Mouse (Mus musculus): ENCODE results near the gene Acp2.

Acp2 gene

DNA sequence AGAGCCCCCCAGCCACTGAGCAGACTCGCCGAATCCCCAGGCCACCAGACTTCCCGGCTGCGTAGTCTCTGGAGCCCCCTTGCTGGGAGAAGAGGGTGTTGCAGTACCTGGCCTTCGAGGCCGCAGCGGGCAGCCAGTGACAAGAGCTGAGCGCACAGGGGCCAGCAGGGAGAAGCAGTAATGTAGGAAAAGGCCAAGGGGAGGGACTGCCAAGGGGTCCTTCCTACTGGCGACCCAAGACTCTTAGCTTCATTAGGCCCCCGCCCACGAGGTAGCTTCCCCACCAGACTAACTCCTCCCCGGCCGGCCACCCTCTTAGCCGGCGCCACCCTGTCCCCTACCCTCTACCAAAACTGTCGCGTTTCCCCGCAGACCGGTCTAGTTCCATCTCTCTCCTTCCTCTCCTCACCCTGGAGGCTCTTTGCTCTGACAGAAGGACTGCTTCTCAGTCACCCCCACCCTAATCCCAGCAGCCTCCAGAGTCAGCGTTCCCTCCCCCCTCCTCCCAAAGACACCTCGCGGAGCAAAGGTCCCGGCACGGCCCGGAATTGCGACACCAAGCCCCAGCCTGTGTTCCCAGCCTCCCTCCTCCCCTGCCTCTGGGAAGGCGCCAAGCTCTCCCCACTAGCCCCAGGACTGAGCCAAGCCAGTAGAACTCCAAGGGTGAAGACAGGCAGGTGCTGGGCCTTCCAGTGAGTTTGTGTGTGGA is 7.9 kb upstream of the Acp2 start:
- peak; percentile 90 for DNase-seq

- peak; percentile 32 for DNase-seq
Measured at GRCm38 (mm10) chr2:91196577-91197001, 6.1 kb upstream of the Acp2 start.

- no peak for DNase-seq
Measured at GRCm38 (mm10) chr2:91198888-91199287, 3.8 kb upstream of the Acp2 start.

GRCm38 (mm10) chr2:91202972-91203656 is 429 bp downstream of the Acp2 start:
- no peak for DNase-seq

DNA sequence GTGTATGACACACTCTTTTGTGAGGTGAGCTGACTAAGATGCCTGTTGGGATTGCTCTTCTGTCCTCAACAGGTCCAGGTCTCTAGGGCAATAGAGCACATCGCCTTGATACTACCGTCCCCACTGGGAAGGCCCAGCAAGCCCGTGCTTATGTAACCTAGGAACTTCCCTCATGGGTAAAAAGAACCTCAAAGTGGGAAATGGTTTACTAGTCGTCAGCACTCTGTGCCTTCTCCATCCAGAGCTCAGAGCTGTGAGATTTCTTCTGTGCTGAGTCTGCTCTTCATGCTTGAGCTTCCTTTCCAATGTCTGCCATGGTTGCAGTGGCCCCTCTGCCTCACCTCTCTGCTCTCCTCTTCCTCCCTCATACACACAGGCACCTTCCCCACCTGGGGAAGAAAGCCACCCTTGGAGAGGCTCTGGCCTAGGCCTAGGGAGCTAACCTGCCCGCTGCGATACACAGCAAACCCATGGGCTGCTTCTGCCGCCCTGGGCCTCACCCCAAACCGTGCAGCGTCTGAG is 3.6 kb downstream of the Acp2 start:
- DNase-seq = no peak

- DNase-seq = no peak
Measured at GRCm38 (mm10) chr2:91213311-91213710, 10.6 kb downstream of the Acp2 start.

DNA sequence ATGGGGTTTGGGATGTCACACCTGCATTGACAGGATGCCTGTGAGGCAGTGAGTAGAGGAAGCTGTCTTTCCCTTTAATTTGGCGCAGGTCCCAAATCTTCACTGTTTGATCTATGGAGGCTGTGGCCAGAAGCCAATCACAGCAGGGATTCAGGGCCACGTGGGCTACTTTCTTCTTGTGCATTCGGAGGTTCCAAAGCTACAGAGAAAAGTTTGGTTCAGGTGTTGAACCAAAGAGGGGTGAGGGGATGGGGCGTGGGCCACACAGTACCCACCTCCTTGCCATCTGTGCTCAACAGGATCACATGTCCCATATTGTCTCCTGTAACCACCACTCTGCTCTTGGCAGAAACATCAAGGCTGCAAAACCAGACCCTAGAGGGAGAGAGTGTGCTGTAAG is 14.3 kb downstream of the Acp2 start:
- DNase-seq = no peak

GRCm38 (mm10) chr2:91220501-91220900 is 17.8 kb downstream of the Acp2 start:
- DNase-seq = no peak

DNA sequence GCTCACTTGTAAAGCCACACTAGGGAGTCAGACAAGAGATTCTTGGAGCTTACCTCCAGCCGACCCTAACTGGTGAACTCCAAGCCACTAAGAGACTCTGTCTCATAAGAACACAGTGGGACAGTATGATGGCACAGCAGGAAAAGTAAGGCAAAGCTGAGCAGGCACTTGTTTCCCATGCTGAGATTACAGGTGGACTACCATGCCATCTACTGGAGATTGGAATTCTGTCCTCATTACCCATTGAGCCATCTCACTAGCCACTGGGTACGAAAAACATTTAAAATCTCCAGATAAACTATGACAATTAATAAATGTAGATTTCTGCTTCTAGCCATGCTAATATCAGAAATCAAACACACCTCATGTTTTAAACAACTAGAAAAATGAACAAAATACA is 20.9 kb downstream of the Acp2 start:
- no peak for DNase-seq

DNA sequence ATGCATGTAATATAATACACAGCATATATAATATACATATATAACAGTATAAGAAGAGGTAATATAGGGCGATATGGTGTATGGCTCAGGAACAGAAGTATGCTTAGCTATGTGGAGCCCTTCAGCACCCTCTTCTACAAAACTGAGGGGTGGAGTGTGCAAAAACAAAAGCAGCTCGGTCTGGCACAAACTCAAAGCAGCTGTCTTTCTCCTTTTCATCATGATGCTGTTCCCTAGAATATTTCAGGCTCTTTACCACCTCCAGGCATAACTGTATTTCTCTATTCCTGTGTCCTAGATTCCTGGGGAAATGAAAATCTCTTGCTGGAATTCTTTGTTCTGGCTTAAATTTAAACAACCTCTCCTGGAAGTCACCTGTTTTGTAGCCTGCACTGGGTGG is 27.1 kb downstream of the Acp2 start:
- no peak for DNase-seq

DNA sequence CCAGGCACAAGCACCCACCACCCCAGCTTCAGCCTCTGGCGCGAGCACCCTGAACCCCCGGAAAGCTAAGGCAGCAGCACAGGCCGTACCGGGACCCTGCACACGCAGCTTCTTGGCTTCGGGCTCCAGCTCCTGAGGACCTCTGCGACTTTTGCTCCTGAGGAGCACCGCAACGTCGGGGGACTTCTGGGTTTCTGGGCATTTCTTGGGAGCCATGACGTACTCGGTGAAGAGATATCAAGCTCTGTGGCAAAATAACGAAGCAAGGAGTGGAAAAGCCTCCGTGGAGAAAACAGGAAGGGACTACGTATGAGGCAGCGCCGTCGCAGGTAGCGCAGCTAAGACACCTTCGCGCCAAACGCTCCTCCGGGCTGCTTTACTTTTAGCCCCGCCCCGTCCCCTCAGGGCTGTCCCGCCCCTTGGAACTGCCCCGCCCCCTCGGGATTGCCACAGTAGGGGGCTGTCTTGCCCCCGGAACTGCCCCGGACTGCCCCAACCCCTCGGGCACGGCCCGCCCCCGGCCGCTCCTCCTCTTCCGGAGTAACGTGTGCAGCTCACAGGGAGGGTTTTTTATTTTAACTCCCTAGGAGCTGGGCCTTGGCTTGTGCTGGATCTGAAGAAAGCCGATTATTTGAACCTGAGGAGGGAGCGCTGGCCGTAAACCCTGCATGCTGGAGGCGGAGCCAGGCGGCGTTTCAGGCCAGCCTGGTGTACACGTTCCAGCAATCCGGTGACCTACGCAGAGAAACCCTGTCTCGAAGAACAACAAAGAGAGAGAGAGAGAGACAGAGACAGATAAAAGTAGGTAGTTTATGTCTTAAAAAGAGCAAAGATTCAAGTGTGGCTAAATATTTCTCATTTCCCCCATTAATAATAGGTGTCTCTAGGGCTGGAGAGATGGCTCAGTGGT is 34.2 kb downstream of the Acp2 start, which contains the start of gene Ddb2:
Gene Ddb2 (minus strand): TSS at position 382 of the 910 bp plus-strand sequence.
- peak; percentile 92 for DNase-seq

- DNase-seq = peak; percentile 11
Measured at GRCm38 (mm10) chr2:91237511-91238080, 34.9 kb downstream of the Acp2 start.

DNA sequence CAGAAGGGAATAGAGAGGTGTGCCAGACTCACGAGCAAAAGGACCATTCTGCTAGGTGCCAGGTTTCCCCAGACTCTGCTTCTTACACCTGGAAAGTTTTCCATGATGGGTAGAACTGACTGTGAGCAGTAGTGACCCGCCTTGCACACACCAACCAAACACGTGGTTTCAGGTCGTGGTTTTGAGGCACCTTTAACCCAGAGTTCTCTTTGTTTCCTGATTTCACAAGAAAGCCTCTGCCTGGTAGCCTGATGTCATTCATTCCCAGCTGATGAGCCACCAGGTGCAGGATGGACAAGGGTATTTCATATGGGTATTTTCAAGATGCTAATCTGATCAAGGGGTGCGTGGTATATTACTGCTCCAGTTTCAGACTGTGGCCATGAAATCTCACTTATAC is 39.9 kb downstream of the Acp2 start:
- DNase-seq = no peak

DNA sequence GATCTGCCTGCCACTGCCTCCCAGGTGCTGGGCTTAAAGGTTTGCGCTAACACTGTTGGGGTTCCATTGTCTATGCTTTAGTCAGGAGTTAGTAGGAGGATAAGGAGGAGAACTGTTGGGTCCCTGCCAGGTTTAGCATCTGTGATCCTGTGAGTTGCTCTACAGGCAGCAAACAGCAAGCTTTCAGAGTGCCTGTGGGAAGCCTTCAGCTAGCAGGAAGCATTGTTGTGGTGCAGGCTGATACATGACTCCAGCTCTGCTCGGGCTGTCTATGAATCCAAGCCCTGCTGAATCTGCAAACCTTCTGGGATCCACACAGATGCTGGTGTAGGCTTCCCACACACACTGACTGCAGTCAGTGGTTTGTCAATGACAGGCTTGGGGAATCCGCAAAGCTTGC is 40.7 kb downstream of the Acp2 start:
- no peak for DNase-seq

GRCm38 (mm10) chr2:91244557-91245228 is 42.0 kb downstream of the Acp2 start:
- DNase-seq = no peak

DNA sequence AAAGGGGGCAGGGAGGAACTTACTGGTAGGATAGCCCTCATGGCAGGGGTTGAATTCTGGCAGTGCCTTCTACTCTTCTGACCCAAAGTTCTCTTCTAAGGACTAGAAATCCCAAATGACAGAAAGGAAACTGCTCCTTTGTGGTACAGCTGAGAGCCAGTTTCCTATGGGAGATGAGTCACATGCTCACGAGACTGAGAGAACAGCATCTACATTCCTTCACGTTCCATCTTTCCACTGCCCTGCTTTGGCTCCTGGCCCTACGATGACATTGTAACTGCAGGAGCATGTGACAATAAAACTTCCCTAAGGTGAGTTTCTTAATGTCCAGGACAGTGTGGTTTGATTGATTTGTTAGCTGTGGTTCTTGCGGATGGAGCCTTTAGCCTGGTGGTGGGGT is 45.7 kb downstream of the Acp2 start:
- DNase-seq = no peak

DNA sequence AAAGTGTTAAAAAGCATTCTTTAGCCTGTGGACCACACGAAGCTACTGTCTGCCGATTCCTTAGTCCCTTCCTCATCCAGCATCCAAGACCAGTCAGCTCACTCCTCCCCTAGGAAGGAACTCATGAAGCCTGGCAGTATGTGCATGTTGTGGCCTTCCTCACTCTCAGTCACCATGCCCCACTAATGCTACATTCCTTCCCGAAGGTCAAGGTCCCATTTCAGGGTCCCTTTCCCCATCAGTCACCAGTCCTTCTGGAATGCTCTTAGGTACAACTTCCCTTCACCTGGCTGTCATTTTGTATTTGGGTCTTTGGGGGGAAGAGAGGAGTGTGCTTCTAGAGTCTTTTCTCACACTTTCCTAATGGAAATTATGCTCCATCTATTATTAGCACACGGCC is 49.3 kb downstream of the Acp2 start:
- DNase-seq = no peak

DNA sequence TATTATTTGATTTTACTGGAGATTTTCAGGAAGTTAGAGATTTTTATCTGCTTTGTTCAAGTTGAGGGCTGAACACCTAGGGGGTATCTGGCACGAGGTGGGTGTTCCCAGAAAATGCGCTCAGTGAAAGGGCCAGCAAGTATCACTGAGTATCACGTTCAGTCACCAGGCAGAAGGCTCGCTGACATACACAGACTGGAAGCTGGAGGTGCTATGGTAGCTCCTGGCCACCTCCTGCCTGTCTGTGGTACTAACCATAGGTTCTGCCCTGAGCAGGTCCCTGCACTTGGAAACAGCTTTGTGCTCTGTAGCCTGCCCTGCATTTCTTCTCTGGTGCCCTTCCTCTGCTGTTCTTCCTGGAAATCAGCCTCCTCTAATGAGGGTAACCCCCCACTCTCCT is 49.8 kb downstream of the Acp2 start:
- no peak for DNase-seq

DNA sequence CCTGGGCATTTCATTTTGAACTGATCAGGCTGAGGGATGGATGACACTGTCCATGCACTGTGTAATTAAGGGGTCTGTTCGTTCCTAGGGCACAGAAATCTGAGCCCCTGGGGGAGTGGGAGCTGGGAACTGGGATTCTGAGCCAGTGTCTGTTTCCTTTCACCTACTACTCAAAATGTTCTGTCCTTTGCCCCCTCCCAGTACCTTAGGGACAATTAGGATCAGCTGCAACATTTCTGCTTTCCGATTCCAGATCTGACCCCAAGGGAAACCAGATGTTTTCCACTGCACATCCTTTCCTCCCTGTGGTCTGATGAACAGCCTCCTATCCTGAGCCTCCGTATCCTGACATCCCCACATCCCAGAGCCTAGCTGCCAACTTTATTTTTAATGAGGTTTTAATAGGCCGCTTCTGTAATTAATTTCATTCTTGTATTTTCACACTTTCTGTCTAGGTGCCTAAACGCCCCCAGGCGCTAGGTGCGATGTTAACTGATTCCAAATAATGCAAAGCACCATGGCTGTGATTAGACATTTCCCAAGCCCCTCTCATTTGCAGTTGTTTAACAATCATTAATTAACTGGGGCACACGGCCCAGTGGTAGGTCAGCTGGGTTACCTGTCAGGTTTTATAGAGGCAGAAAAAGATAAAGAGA is 52.2 kb downstream of the Acp2 start:
- no peak for DNase-seq

DNA sequence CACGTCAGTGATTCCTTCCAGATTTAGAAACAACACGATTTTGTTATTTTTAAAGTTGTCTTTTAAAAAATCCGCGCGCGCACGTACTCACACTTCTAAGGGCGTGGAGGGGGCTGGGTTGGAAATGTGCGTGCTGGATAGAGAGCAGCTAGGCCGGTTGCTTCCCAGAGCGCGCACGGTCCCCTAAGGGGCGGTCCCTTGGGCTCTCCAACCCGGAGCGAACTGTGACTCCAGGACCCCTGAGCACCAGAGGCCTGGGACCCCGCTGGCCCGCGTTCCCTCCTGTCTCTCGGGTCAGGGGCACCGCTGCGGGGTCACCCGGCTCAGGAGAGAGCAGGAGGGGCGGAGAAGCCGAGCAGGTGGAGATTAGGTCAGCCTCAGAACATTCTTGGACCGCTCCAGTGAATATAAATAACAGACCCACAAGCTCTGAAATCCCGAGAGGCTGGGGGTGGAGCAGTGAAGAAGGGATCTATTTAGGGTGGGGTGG is 53.0 kb downstream of the Acp2 start, which contains the start of gene Pacsin3:
Gene Pacsin3 (plus strand): TSS at position 294 of the 490 bp plus-strand sequence.
- DNase-seq = no peak

Data from kidney, adult 11 months (tissue).